Mouse (Mus musculus): Measurements from ENCODE around the gene Gm21964.

DNA sequence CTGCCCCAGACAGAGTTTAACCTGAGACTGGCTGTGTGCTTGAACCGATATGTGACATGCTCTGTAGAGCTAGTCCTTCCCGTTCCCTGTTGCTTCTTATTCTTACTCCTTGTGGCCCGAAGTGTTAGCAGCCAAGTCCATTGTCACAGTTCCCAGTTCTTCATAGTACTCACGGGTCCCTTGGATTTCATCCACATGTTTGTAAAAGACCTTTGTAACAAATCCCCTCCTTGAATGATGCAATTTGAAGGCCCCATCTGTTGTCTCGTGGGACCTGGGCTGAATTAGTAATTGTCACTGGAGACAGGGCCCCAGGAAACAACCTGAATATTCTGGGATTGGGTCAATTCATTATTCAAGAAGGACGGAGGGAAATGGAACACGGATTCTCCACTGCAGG lies 34.5 kb downstream of the Gm21964 start:
- no peak for TF ChIP-seq POLR2A (IDR thresholded peaks at IDR 0.05; ENCODE audit: control insufficient read depth, low read depth, low read length)
- TF ChIP-seq CTCF (IDR thresholded peaks at IDR 0.05; ENCODE audit: control insufficient read depth, insufficient read depth, insufficient replicate concordance, low read depth, low read length), result no peak
